Mouse (Mus musculus): ENCODE data around the gene Olfr771. TPM values are rescaled to one million over a fixed set of nuclear protein-coding genes. Genes with fewer than 3 reads are reported as not detected.
"Not testable (repeated sequence)": the region's sequence is repeated elsewhere in the genome, so short reads cannot be mapped to it uniquely, and the experiment has no call there.

Gene Olfr771
- not detected in 2 replicates for polyA plus RNA-seq (2014; fragmentation: Nextera tagmentation; extraction: Ambion mirVana)

DNA sequence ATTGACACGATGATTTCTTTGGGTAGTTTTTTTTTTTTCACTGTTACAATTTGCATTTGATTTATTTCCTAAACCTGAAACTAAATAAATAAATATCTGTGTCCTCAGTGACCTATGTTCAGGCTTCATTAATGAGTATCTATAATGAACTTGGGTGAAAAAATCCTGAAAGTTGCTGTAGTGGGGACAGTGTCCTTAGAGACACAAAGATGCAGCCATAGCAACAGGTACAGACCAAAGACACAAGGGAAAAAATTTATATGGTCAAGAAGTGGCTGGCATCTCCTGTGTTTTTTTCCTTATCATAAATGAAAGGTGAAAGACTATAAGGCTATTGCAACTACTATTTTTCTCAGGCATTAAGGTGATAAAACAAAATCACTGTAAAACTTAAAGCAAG, at the start of gene Olfr771:
TSS of gene Olfr771 (minus strand) at position 101 of the 400 bp plus-strand sequence.
- Histone ChIP-seq H3K36me3 (ENCODE audit: control insufficient read depth, insufficient read depth, low read length) (no peaks in the 10 kb centered on the region), H3K4me3 (ENCODE audit: low read length) (no peak within 1 kb of the TSS), H3K27ac (ENCODE audit: low read depth, low read length) (no peak within 1 kb of the TSS), H3K4me2 (replicated peaks; ENCODE audit: low read depth, low read length) (no peak within 1 kb of the TSS), H3K27me3 (ENCODE audit: control insufficient read depth, insufficient read depth, low read length) (no peaks in the 10 kb centered on the region), H3K9ac (ENCODE audit: low read depth, low read length) (no peak within 1 kb of the TSS), H3K9me3 (ENCODE audit: control insufficient read depth, low read length) (0 out of 2 replicates have a peak, but pooled peaks cover 2% of the 10 kb centered on the region), H3K4me1 (ENCODE audit: control insufficient read depth, insufficient read depth, low read length) (no peaks in the 10 kb centered on the region)
- WGBS, result 85% methylated on average over 1 of the region's 1 CpGs
- ATAC-seq (ENCODE audit: low FRiP score, low TSS enrichment), result no peak

DNA sequence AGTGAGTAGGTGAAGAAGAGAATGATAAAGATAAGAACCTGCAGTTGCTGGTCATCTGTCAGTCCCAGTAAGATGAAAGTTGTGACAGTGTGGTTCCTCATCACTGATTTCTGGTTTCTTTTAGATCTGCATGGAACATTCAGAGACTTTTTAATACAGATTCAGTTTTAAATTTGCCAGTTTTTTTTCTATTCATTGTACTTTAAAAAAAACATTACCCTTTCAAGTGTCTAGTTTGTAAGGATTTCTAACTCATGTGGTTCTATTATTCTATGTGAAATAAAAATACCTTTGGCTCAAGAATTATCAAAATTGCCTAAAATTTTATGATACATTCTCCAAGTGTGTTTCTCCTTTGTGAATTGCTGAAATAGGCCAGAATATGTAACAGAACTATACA, 22.8 kb upstream of the Olfr771 start, which contains the start of gene Olfr773:
TSS of gene Olfr773 (minus strand) at position 101 of the 400 bp plus-strand sequence.
- H3K4me3 ChIP-seq (ENCODE audit: low read length); H3K9ac ChIP-seq (ENCODE audit: low read depth, low read length); H3K4me2 ChIP-seq (replicated peaks; ENCODE audit: low read depth, low read length); H3K27me3 ChIP-seq (ENCODE audit: control insufficient read depth, insufficient read depth, low read length); H3K9me3 ChIP-seq (ENCODE audit: control insufficient read depth, low read length); H3K27ac ChIP-seq (ENCODE audit: low read depth, low read length); H3K36me3 ChIP-seq (ENCODE audit: control insufficient read depth, insufficient read depth, low read length); H3K4me1 ChIP-seq (ENCODE audit: control insufficient read depth, insufficient read depth, low read length); ATAC-seq (ENCODE audit: low FRiP score, low TSS enrichment): not testable (repeated sequence)

DNA sequence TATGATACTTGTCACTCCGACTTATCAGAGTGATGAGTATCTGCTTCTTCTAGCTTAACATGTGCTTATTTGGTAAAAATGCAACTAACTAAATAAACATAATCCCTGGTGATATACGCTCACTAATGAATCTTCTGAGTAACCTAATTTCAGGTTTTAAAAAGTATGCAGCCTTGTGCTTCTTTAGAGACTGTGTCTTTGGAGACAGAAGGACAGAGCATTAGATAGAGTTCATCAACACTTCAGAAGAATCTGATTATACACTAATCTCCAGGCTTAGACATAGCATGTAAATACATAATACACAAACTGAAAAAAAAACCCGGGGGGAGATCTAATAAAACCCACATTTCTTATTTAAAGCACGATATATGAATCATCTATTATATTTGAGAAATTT, 13.3 kb upstream of the Olfr771 start, which contains the start of gene Olfr772:
TSS of gene Olfr772 (minus strand) at position 101 of the 400 bp plus-strand sequence.
- H3K9me3 ChIP-seq (ENCODE audit: control insufficient read depth, low read length); H3K4me1 ChIP-seq (ENCODE audit: control insufficient read depth, insufficient read depth, low read length); H3K27me3 ChIP-seq (ENCODE audit: control insufficient read depth, insufficient read depth, low read length); H3K4me2 ChIP-seq (replicated peaks; ENCODE audit: low read depth, low read length); ATAC-seq (ENCODE audit: low FRiP score, low TSS enrichment); H3K36me3 ChIP-seq (ENCODE audit: control insufficient read depth, insufficient read depth, low read length); H3K4me3 ChIP-seq (ENCODE audit: low read length); H3K9ac ChIP-seq (ENCODE audit: low read depth, low read length); H3K27ac ChIP-seq (ENCODE audit: low read depth, low read length): not testable (repeated sequence)
- WGBS, result 94% methylated on average over 3 of the region's 4 CpGs

DNA sequence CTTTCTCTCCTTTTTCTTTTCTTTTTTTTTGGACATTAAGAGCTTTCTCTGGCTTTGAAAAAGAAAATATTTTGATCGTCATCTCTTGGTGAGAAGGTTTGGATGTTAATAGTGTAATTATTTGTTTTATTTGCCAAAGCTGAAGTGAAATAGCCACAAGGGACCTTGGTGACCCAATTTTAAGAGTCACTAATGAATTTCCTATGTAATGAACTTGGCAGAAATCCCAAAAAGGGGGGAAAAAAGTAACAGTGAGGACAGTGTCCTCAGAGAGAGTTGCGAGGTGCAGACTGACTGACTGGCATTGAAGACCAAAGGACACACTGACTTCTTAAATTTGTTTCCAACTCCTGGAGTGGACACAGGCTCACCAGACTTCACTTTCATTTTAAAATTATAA, 25.7 kb downstream of the Olfr771 start, which contains the start of gene Olfr770:
TSS of gene Olfr770 (minus strand) at position 101 of the 400 bp plus-strand sequence.
- Histone ChIP-seq H3K27me3 (ENCODE audit: control insufficient read depth, insufficient read depth, low read length) (no peaks in the 10 kb centered on the region), H3K27ac (ENCODE audit: low read depth, low read length) (no peak within 1 kb of the TSS), H3K36me3 (ENCODE audit: control insufficient read depth, insufficient read depth, low read length) (no peaks in the 10 kb centered on the region), H3K4me1 (ENCODE audit: control insufficient read depth, insufficient read depth, low read length) (no peaks in the 10 kb centered on the region), H3K9me3 (ENCODE audit: control insufficient read depth, low read length) (no peaks in the 10 kb centered on the region), H3K4me3 (ENCODE audit: low read length) (no peak within 1 kb of the TSS), H3K9ac (ENCODE audit: low read depth, low read length) (no peak within 1 kb of the TSS), H3K4me2 (replicated peaks; ENCODE audit: low read depth, low read length) (no peak within 1 kb of the TSS)
- ATAC-seq (ENCODE audit: low FRiP score, low TSS enrichment), result no peak
- 68% methylated on average over 2 of the region's 2 CpGs for WGBS

DNA sequence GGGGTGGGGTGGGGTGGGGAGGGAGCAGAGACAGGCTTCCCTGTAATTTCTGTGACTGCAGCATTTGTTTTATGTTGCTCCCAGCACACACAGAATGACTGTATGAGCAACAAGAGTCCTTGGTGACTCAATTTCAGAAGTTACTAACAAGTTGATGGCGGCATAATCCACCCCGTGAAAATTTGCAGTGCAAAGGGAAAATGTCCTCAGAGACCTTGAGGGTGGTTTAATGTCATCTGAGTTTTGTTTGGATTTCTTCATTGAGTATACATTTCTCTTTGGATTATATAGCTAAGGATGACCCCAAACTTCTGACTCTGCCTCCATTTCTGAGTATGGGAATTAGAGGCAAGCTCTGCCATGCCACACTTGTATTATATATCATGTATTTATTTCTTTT, 46.8 kb downstream of the Olfr771 start, which contains the start of gene Olfr769:
TSS of gene Olfr769 (minus strand) at position 101 of the 400 bp plus-strand sequence.
- Histone ChIP-seq H3K36me3 (ENCODE audit: control insufficient read depth, insufficient read depth, low read length) (no peaks in the 10 kb centered on the region), H3K27me3 (ENCODE audit: control insufficient read depth, insufficient read depth, low read length) (no peaks in the 10 kb centered on the region), H3K4me1 (ENCODE audit: control insufficient read depth, insufficient read depth, low read length) (no peaks in the 10 kb centered on the region), H3K4me3 (ENCODE audit: low read length) (no peak within 1 kb of the TSS), H3K9ac (ENCODE audit: low read depth, low read length) (no peak within 1 kb of the TSS), H3K27ac (ENCODE audit: low read depth, low read length) (no peak within 1 kb of the TSS), H3K4me2 (replicated peaks; ENCODE audit: low read depth, low read length) (no peak within 1 kb of the TSS), H3K9me3 (ENCODE audit: control insufficient read depth, low read length) (no peaks in the 10 kb centered on the region)
- no peak for ATAC-seq (ENCODE audit: low FRiP score, low TSS enrichment)
- WGBS, result 79% methylated on average over 2 of the region's 2 CpGs

DNA sequence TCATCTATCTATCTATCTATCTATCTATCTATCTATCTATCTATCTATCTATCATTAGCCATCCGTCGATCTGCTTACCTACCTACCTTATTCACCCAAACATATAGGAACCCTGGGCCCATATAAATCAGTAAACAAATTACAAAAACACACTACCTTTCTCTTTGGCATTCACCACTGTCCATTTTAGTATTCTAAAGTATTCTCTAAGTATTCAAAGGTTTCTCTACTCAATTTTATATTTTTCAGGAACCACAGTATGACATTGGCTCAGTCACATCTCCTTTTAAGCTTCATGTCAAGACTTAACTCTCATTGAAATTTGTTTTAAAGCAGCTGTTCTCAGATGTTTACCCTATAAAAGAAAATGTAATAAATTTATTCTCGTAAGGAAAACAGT, 49.4 kb downstream of the Olfr771 start:
- Histone ChIP-seq H3K4me2 (replicated peaks; ENCODE audit: low read depth, low read length) (no peak overlapping the region), H3K4me3 (ENCODE audit: low read length) (no peak overlapping the region), H3K9me3 (ENCODE audit: control insufficient read depth, low read length) (no peaks in the 10 kb centered on the region), H3K36me3 (ENCODE audit: control insufficient read depth, insufficient read depth, low read length) (no peaks in the 10 kb centered on the region), H3K4me1 (ENCODE audit: control insufficient read depth, insufficient read depth, low read length) (no peaks in the 10 kb centered on the region), H3K27me3 (ENCODE audit: control insufficient read depth, insufficient read depth, low read length) (no peaks in the 10 kb centered on the region), H3K27ac (ENCODE audit: low read depth, low read length) (no peak overlapping the region), H3K9ac (ENCODE audit: low read depth, low read length) (no peak overlapping the region)
- WGBS, result 91% methylated on average over 3 of the region's 3 CpGs
- ATAC-seq (ENCODE audit: low FRiP score, low TSS enrichment), result no peak

Other genes starting within 250 kb of the Olfr771 start
- gene Rdh5, start 241.9 kb downstream of the Olfr771 start, polyA plus RNA-seq (2014; fragmentation: Nextera tagmentation; extraction: Ambion mirVana), result 14.5 and 15.7 TPM in 2 replicates
- gene Bloc1s1, start 240.7 kb downstream of the Olfr771 start, polyA plus RNA-seq (2014; fragmentation: Nextera tagmentation; extraction: Ambion mirVana), result 219 and 258 TPM in 2 replicates
- 0.77 and 1.3 TPM in 2 replicates for gene Itga7, start 230.9 kb downstream of the Olfr771 start, polyA plus RNA-seq (2014; fragmentation: Nextera tagmentation; extraction: Ambion mirVana)
- gene Mettl7b, start 203.8 kb downstream of the Olfr771 start, polyA plus RNA-seq (2014; fragmentation: Nextera tagmentation; extraction: Ambion mirVana), result 0.21 and 1.4 TPM in 2 replicates
- gene Olfr9, start 175.3 kb downstream of the Olfr771 start, polyA plus RNA-seq (2014; fragmentation: Nextera tagmentation; extraction: Ambion mirVana), result not detected in 2 replicates
- gene Olfr763, start 154.0 kb downstream of the Olfr771 start, polyA plus RNA-seq (2014; fragmentation: Nextera tagmentation; extraction: Ambion mirVana), result not detected in 2 replicates
- gene Olfr764-ps1, start 124.9 kb downstream of the Olfr771 start, polyA plus RNA-seq (2014; fragmentation: Nextera tagmentation; extraction: Ambion mirVana), result not detected in 2 replicates
- not detected in 2 replicates for gene Olfr765, start 114.8 kb downstream of the Olfr771 start, polyA plus RNA-seq (2014; fragmentation: Nextera tagmentation; extraction: Ambion mirVana)
- gene Olfr766-ps1, start 95.8 kb downstream of the Olfr771 start, polyA plus RNA-seq (2014; fragmentation: Nextera tagmentation; extraction: Ambion mirVana), result not detected in 2 replicates
- not detected in 2 replicates for gene Olfr767, start 81.8 kb downstream of the Olfr771 start, polyA plus RNA-seq (2014; fragmentation: Nextera tagmentation; extraction: Ambion mirVana)
- not detected in 2 replicates for gene Olfr768, start 65.4 kb downstream of the Olfr771 start, polyA plus RNA-seq (2014; fragmentation: Nextera tagmentation; extraction: Ambion mirVana)
- gene Olfr769, start 46.9 kb downstream of the Olfr771 start, polyA plus RNA-seq (2014; fragmentation: Nextera tagmentation; extraction: Ambion mirVana), result not detected in 2 replicates
- not detected in 2 replicates for gene Olfr770, start 25.8 kb downstream of the Olfr771 start, polyA plus RNA-seq (2014; fragmentation: Nextera tagmentation; extraction: Ambion mirVana)
- not detected in 2 replicates for gene Olfr772, start 13.2 kb upstream of the Olfr771 start, polyA plus RNA-seq (2014; fragmentation: Nextera tagmentation; extraction: Ambion mirVana)
- gene Olfr773, start 22.7 kb upstream of the Olfr771 start, polyA plus RNA-seq (2014; fragmentation: Nextera tagmentation; extraction: Ambion mirVana), result not detected in 2 replicates
- not detected in 2 replicates for gene Olfr774, start 71.5 kb upstream of the Olfr771 start, polyA plus RNA-seq (2014; fragmentation: Nextera tagmentation; extraction: Ambion mirVana)
- gene Olfr775, start 83.7 kb upstream of the Olfr771 start, polyA plus RNA-seq (2014; fragmentation: Nextera tagmentation; extraction: Ambion mirVana), result not detected in 2 replicates
- not detected in 2 replicates for gene Olfr776, start 94.4 kb upstream of the Olfr771 start, polyA plus RNA-seq (2014; fragmentation: Nextera tagmentation; extraction: Ambion mirVana)
- gene Olfr777, start 106.7 kb upstream of the Olfr771 start, polyA plus RNA-seq (2014; fragmentation: Nextera tagmentation; extraction: Ambion mirVana), result not detected in 2 replicates
- gene Olfr780, start 153.4 kb upstream of the Olfr771 start, polyA plus RNA-seq (2014; fragmentation: Nextera tagmentation; extraction: Ambion mirVana), result not detected in 2 replicates
- not detected in 2 replicates for gene Olfr781, start 164.1 kb upstream of the Olfr771 start, polyA plus RNA-seq (2014; fragmentation: Nextera tagmentation; extraction: Ambion mirVana)
- not detected in 2 replicates for gene Olfr782, start 184.1 kb upstream of the Olfr771 start, polyA plus RNA-seq (2014; fragmentation: Nextera tagmentation; extraction: Ambion mirVana)
- 0.07 TPM in 1 of 2 replicates, not detected in the other for gene Olfr784, start 219.3 kb upstream of the Olfr771 start, polyA plus RNA-seq (2014; fragmentation: Nextera tagmentation; extraction: Ambion mirVana)
- not detected in 2 replicates for gene Olfr785, start 240.7 kb upstream of the Olfr771 start, polyA plus RNA-seq (2014; fragmentation: Nextera tagmentation; extraction: Ambion mirVana)